Mouse (Mus musculus) erythroblast, adult 5-6 weeks (primary cell): ENCODE results near the gene Kirrel3. TPM values are rescaled to one million over a fixed set of nuclear protein-coding genes. Genes with fewer than 3 reads are reported as not detected.
A peak's percentile ranks its signal among the peaks of the same experiment; 100 is the strongest.

ENCODE experiments used
- ATAC-seq: replicated peaks from 2 replicates; pipeline ENCODE4 v1.8.0; 2016; ENCODE audit warnings: moderate number of reproducible peaks, mild to moderate bottlenecking, moderate TSS enrichment, inconsistent platforms; ENCODE audit not compliant: poor library complexity, low FRiP score, severe bottlenecking
- total RNA-seq, 2 experiments: library from RNA; stranded (forward) in 1 of 2; stranded (reverse) in 1 of 2; fragments of 150-400 nt in 1 of 2; fragments of 200-764, 138-1000 nt in 1 of 2; gene quantifications; 2 replicates each; pipeline versions ENCODE4 v1.2.3 to v1.2.4; 2015 to 2017; ENCODE audit warnings: low replicate concordance in 2 of 2

Gene Kirrel3
- total RNA-seq, 2 experiments from 2014 or later = not detected

DNA sequence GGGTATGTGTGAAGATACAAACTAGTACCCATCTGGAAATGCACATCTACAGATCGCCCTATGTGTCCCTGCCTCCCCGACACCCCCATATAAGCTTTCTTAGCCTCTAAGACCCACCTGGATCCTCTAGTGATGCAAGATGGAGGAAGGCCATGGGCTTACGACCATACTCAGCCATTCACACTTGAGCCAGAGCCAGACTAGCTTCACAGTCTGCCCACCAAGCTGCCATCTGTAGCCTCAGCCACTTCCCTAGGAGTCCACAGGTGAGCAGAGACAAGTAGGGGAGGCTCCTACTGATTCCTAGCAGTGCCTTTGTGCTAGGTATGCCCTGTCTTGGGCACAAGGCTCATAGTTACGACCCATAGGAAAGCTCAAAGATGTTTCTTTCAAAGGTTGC is 476.6 kb downstream of the Kirrel3 start:
- no peak for ATAC-seq

DNA sequence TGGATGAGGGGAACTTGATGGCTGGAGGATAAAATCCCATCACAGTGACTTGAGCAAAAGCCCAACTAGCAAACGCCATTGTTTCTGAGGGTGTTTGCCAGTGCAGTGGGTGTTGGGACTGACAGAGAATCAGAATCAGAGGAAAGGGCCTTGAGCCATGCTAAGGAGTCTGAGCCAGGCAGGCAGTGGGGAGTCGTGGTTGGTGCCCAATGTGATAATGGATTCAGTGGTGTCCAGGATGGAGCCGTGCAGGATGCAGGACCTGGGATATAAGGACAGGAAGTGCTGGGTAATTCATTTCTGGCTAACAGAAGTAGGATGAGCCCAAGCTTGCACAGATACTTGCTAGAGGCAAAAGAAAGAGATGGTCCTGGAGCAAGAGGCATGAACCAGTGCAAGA is 477.9 kb downstream of the Kirrel3 start:
- ATAC-seq = no peak

DNA sequence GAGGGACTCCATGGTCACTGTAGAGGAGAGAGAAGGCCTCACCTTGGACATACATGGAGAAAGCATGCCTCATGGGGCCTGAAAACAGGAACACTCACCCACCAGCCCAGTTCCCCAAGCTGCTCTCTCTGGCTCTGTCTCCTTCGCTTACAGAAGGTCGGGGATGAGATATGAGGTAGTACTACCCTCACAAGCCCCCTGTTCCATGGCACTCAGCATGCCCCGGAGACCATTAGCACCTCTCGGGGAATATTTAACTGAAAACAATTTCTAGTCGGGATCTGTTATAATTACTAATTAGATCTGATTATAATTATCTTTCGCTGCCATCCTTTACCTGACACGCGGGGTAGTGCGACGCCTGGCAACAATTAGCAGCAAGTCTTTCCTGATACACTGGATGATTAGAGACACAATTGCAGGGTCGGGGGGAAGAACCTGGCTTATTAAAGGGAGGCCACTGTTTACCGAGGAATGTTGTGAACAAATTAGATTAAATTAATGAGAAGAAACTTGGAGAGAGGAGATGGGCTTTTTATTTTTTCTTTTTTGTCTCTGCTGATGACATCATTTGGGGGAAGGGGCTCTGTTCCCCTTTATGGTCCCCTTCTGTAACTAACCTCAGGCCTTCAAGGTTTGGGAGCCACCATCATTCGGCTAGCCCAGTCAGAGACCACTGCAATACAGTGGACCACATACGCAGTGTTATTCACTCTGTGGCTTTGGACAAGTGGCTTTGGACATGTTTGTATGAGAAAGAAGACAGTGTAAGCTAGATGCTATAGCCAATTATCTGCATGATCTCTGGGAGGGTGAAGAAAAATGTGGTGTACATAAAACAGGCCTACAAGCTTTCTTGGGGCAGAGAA is 478.7 kb downstream of the Kirrel3 start:
- no peak for ATAC-seq

DNA sequence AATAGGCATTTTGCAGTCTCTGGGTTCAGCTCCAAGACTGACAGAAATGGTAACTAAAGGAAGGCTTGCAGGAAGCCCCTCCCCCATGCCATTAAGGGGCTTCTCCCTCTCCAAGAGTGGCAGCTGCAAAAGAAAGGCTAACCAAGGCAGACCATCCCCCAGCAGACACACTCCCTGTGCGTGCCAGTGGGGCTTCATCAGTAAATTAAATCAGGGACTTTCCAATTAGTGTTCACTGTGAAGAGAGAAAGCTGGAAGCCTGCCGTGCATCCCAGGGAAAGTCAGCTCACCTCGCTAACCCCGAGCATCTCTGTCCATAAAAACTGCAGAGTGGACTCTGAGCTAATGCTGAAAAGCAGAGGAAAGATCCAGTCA is 479.3 kb downstream of the Kirrel3 start:
- ATAC-seq = no peak

DNA sequence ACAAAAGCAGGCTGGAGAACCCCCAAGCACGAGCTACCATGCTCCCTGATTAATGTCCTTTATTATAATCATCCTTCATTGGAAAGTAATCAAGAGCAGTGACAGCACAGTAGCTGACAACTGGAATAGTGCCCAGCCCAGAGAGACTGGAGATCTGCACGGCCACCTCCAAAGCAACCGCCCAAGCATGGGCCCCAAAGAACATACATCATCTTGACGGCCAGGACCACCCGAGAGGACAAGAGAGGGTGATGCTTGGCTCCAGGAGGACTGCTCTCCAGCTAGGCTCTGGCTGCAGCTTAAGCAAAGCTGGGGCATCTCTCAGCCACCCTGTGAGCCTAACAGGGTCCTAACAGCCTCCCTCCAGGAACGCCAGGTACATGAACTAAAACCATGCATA is 482.1 kb downstream of the Kirrel3 start:
- no peak for ATAC-seq

DNA sequence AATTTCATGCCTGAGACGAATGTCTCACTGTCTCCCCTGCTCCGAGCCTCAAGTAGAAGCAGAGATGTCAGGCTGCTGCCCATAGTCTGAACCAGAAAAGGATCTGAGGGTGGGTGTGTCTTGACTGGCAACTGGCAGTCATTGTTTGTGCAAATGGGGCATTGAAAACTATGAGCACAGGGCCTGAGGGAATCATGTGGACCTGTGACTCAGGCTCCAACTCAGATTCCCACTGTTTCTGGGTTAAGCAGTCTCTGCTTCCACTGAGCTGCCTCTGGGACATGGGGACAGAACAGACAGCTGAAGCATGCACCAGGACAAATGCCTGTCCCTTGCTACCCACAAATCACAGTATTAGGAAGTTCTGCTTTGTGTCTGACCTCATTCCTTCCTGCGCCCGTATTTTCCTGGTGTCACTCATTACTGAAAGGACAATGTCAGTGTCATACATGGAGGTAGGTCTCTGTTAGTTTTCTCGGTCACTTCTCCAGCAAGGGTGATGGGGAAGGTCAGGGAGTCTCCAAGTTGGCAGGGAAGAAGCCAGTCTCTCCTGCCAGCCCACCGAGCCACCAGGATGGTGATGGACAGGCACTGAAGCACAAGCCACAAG is 484.3 kb downstream of the Kirrel3 start:
- ATAC-seq = no peak

DNA sequence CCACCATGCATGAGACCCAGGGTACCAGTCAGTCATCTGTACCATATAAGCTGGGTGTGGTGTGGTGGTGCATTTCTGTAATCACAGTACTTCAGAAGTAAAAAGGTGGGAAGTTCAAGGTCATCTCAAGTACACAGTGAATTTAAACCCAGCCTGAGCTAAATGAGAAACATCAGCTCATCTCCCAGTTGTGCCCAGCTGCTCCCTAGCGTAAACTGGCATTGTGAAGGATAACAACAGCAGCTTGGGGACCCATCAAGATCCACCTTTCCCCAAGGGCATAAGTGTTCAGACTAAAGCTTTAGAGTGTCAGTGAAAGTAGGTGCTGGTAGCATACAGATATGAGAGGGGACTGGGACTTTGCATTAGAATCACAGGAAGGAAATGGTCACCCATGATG is 488.6 kb downstream of the Kirrel3 start:
- ATAC-seq = no peak

DNA sequence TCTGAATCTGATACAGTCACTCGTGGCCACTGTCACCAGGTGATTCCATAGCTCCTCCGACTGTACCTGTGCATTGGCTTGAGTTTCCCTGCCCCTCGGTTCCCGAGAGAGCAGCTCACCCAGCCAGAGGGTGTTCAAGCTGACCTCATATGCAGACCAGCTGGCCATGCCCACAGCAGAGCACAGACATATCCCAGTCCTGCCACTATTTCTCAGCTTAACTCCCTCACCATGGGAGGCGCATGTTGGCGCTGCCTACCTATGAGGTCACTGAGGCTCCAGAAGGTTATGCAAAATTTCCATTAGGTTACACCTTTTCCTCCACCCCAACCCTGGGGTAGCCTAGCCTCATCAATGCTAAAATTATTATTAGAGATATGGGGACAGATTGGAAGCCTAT is 489.6 kb downstream of the Kirrel3 start:
- no peak for ATAC-seq

DNA sequence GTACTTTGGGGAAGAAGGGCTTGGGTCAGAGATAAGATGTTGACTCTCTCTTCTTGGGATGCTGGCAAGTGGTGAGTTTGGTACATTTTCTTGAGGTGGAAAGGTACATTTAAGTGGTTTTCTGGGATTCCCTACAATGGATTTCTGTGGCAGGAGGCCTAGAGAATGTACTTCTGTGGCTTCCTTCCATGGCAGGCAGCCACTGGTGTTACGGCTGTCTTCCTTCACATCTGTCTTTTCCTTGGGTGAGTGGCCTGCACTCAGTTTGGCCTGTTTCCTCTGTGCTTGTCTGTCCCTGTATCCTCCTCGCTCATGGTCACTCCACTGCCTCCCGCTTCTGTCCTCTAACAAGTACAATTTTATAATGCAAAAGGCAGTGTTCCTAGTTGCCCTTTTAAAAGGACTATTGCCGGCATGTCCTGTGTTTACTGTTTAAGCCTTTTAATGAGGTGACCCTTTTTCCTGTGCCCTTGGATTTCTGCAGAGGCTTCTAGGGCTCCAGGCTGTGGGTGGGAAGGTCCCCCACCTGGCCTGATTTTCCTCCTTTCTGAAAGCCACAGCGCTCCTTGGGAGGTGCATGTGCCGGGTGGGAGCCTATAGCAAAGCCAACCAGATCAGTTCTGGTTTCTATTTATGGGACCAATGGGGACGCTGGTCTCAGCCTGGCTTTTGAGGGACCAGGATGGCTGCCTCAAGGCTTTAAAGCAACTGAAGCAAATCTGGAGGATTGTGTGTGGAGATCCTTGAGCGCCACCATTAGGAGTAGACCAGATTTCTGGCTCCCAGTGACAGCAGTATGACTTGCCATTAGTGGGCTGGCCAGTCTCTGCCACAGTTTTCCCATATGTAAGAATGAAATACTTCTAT is 491.1 kb downstream of the Kirrel3 start:
- no peak for ATAC-seq

DNA sequence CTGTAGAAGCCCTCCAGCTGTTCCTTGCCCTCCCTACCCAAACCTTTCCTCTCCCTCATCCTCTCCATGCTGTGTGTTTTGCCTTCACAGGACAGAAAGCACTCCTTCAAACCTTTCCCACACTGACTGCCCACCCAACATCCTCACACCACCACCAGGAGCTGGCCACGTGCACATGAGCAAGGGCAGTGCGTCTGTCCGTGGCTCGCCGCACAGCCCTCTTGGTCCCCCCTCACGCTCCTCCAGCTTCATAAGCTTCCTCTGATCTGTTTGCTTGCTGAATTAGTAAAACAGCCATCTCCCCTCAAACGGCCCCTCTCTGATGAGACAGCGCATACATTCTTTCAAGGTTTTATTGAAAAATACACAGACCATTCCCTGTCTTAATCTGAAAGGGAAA is 492.0 kb downstream of the Kirrel3 start:
- no peak for ATAC-seq

DNA sequence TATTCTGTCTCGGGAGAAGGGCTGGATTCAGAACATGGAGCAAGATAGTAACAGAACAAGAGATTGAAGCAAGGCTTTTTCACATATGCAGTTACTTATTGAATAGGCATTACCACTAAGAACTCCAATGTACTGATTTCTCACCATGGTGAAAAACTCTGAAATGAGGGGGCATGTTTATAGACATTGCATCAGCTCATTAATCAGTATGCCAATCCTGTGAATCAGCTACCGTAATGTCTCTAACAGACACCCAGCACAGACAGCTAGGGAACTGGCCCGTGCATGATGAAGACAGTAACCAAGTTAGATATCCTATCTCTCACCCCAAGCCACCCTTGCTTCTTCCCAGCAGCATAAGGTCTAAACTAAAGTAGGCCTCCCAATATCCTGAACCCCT is 492.5 kb downstream of the Kirrel3 start:
- ATAC-seq = no peak

DNA sequence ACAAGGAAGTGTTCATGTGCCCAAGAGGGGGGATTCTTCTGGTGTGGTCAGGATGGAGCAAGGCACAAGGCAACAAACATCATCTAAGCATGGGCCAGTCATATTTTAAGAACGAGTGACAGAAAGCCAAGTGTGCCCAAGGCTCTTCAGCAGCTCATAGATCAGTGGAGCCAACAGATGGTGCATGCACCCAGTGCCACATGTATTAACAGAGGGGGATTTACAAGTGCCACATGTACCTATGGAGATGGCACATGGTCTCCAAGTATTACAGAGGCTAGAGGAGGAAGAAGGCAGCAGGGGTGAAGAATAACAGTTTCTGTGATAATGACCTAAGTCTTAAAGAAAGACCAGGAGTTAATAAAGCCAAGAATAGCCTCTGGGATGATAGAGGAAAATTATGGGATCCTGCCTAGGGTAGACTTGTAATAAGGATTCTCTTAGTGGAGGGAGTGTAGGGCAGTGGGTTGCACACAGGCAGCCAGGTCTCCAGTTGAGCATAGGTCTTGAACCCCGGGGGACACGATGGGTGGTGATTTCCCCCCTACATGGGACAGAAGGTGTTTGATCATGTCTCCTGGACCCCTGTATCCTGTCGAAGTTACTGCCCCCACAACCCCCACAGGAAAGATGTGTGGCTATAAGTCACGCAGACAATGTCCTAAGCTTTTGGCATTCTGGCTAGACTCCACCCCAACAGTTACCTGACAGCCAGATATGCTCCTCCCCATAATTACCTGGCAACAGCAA is 495.0 kb downstream of the Kirrel3 start:
- ATAC-seq = no peak

DNA sequence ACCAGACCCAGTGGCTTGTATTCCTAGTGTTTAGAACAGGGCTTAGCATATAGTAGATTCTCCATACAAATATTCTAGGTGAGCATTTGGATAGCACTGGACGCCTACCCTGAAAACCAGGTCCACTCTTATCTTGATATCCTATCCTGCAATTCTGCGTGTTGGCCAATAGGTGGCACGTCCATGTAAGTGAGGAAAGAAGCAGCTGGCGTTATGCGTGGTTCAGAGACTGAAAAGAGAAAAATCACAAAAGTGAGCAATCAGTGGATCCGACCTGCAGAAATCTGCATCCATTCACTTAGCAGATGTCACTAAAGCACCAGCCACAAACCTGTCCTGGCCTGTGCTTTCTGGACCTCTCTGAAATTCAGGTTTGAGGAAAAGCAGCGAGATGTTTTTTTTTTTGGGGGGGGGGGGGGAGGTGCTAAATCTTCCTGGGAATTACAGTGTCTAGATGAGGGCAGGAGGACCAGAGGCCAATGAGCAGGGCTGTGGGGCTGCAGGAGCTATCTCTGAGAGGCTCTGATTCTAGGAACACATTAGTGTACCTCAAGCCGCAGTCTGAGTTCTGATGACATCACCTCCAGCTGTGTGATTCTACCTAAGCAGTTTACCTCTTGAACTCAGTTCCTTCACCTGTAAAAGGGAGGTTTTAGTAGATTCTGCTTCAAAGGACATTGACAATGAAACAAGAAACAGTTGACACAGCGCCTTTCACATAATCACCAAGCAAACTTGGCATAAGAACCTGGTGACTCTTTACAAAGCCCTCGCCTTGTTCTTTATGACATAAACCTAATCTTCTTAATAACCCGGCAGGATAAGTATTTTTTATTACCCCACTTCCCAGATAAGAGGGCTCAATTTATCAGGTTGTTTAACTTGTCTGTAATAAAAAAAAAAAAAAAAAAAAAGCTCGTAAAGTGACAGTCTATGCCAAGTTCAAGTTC is 498.1 kb downstream of the Kirrel3 start:
- ATAC-seq = peak; percentile 67

DNA sequence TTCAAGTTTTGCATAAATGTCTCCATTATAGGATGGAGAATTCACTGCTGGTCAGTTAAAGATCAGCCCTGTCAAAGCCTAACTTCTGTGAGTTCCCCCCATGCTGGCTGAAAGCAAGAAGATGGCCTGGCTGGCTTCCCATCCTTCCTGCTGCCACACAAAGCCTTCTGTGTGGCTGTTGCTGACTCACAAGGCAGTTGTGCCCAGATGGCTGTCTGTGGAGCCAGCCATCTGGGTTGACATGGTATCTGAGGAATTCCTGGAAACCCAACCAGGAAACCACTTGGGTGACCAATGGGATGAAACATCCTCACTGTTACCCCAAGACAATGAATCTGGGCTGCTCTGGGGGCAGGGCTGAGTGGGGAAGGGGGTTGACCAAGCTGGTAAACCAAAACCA is 500.5 kb downstream of the Kirrel3 start:
- no peak for ATAC-seq

DNA sequence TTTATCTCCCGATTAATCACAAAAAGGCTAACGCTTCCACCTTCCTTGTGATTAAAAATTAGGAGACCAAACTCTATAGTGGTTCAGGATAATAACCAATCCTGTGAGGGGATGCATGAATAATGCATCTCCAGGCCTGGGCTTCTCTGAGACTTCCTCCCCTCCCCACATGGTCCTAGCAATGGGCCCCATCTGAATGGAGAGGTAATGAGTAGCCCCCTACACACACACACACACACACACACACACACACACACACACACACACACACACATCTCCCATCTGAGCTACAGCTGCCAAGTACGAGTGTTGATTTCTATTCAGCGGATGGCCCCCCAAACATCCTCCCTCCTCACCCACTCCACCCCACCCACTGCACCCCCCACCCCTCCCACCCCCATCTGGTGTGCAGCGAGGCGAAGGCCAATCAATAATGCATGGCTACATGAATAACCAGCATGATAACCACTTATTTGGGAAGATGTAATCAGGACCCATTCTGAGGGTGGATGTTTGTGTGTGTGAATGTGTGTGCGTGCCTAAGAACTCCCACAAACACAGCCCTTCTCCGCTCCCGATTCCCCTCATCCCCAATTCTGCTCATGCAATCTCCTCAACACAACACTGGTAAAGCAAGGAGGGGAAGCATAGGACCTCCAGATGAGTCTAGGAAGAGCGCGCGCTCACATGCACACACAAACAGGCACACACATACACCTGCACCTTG is 501.9 kb downstream of the Kirrel3 start:
- no peak for ATAC-seq

DNA sequence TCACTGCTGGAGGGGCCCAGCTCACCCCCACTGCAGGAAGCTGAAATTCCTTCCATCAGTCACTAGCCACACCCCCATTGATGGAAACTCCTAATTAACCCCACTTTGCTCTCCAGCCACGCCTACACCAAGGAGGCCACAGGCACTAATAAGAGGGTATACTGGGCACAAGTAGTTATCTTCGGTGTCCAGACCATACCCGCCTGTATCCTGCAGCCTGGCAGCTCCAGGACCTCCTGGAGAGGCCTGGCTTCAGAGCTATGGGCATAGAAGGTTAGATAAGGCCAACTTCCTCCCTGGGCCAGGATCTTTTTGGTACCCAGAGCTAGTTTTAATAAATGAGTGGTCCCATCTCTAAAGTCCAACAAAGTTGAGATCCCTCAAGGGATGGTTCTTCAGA is 503.0 kb downstream of the Kirrel3 start:
- no peak for ATAC-seq

DNA sequence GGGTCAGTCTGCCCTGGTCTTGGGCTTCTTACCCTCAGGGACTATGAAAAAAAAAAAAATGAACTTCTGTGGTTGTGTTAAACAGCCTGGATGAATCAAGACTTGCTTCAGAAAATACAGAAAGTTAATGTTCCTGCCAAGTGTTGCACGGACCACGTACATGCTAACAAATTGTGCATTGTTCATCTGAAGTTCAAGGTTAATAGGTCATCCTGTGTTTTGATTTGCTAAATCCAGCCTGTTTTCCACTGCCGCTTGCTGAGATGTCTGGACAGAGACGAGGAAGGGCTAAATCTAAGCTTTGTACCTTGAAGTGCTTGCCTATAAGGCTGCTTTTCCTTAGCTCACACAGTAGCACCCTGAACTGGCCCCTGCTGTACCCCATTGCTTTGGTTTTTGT is 506.5 kb downstream of the Kirrel3 start:
- no peak for ATAC-seq

DNA sequence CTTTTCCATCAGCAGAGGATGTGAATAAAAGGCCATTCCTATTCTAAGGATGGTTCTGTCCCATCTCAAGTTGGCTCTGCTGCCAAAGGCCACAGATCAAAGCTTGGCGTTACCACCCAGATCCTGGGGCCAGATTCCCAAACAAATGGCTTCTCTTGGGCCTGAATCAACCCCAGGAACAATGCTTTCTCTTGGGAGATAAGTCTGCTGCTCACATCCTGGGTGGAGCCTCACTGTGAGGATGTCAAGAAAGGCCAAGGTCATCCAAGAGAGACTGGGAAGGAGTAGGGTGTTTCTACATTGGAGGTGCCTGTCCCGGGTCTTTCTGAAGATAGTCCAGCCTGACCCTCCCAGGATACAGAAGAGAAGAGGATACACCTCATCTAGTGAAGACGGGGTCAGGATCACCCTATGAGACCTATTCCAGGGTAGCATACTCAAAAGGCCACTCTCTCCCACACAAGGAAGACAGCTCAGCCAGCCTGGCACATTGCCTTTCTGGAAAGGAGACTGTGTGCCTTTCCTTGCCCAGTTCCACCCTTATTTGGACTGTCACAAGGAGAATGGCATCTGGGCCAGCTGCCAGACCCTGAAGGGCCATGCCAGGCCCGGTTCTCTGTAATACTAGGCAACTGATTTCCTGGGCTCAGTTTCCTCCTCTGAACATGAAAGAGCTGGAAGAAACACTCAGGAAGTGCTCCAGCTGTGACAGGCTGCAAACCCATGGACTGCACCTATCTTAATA is 507.9 kb downstream of the Kirrel3 start:
- ATAC-seq = no peak
